Comparison of ENCODE assay signal across 9 mouse cellular contexts in the genomic region with DNA sequence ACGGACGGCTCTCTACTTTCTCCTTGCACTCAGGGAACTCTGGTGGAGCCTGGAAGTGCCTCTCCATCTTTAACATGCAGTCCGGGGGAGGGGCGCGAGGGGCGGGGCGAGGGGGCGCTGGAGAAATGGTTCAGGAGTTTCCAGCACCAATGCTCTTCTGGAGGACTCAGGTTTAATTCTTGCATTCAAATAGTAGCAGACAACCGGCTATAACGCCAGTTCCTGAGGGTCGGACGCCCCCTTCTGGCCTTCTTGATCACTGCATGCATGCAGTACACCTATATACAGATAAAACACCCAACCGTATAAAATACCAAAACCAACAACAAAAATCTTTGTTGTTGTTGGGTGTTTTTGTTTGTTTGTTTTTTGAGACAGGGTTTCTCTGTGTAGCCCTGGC. TPM values are rescaled to one million over a fixed set of nuclear protein-coding genes. Genes with fewer than 3 reads are reported as not detected.
A peak's percentile ranks its signal among the peaks of the same experiment; 100 is the strongest.
DNase-seq lines count a peak whose midpoint lies in the region; ATAC-seq and TF ChIP-seq lines count a peak whose summit lies in the region.
"Had no signal": no experiment of that assay in that cellular context is flagged by ENCODE, and none has a peak within 500 bp of the region (broad histone marks: within the 10 kb centered on the region; RNA-seq: fewer than 3 reads in every experiment).

No protein-coding gene starts in this region.

- H3K9ac ChIP-seq in intestine, embryonic 14.5 days (ENCODE audit: low read length): no peak overlapping the region
- H3K9ac ChIP-seq in intestine, embryonic 16.5 days (ENCODE audit: low read depth, low read length): no peak overlapping the region
- H3K9ac ChIP-seq in ES-Bruce4 (ENCODE audit: low read depth, poor library complexity, severe bottlenecking): no peak overlapping the region
- H3K9ac ChIP-seq: liver, embryonic 13.5 days had no signal

- 0 out of 2 replicates have a peak, but pooled peaks cover 2% of the 10 kb centered on the region for H3K4me1 ChIP-seq in intestine, embryonic 14.5 days (replicated peaks; ENCODE audit: control insufficient read depth, insufficient read depth, low read length)
- no peaks in the 10 kb centered on the region for H3K4me1 ChIP-seq in intestine, embryonic 16.5 days (ENCODE audit: control insufficient read depth, insufficient read depth, low read length)
- H3K4me1 ChIP-seq in ES-Bruce4 (ENCODE audit: control insufficient read depth, insufficient read depth, low read length): peaks cover 9% of the 10 kb centered on the region
- H3K4me1 ChIP-seq: liver, embryonic 13.5 days had no signal

- TF ChIP-seq CTCF in ES-Bruce4 (IDR thresholded peaks at IDR 0.05; ENCODE audit: low read depth, low read length): peak; percentile 80
- TF ChIP-seq CTCF in brain, embryonic 14.5 days (IDR thresholded peaks at IDR 0.05; ENCODE audit: borderline replicate concordance, extremely low read depth, insufficient read depth, insufficient read length): peak; percentile 44; the same call in 1 of the 2 replicates

- H3K27me3 ChIP-seq in intestine, embryonic 14.5 days (replicated peaks; ENCODE audit: control insufficient read depth, insufficient read depth, low read length): no peaks in the 10 kb centered on the region
- H3K27me3 ChIP-seq in intestine, embryonic 16.5 days (replicated peaks; ENCODE audit: control insufficient read depth, insufficient read depth, low read length): no peaks in the 10 kb centered on the region
- H3K27me3 ChIP-seq in ES-Bruce4 (ENCODE audit: control insufficient read depth, insufficient read depth, low read length, poor library complexity, severe bottlenecking): no peaks in the 10 kb centered on the region

- DNase-seq in intestine, embryonic 14.5 days (ENCODE audit: low spot score): peak; percentile 71
- no peak for DNase-seq in brain, embryonic 14.5 days (ENCODE audit: low read depth)
- DNase-seq in lung, postnatal 14 days: peak; percentile 65
- DNase-seq in ovary, postnatal 14 days (ENCODE audit: low spot score): no peak
- DNase-seq in gastrocnemius, adult 8-10 months (ENCODE audit: low spot score in 2 of 2): no peak
- DNase-seq in urinary bladder, adult 18-20 months (ENCODE audit: low spot score in 2 of 2): no peak
- DNase-seq: liver, embryonic 13.5 days had no signal

- no peaks in the 10 kb centered on the region for H3K36me3 ChIP-seq in intestine, embryonic 14.5 days (ENCODE audit: control insufficient read depth, insufficient read depth, low read length)
- H3K36me3 ChIP-seq in intestine, embryonic 16.5 days (ENCODE audit: control insufficient read depth, insufficient read depth, low read length): no peaks in the 10 kb centered on the region
- no peaks in the 10 kb centered on the region for H3K36me3 ChIP-seq in ES-Bruce4 (ENCODE audit: control insufficient read depth, insufficient read depth, low read length, poor library complexity, severe bottlenecking)
- H3K36me3 ChIP-seq: liver, embryonic 13.5 days had no signal

- WGBS in intestine, embryonic 14.5 days: 12% methylated on average over 13 of the region's 13 CpGs
- WGBS in intestine, embryonic 16.5 days: 16% methylated on average over 13 of the region's 13 CpGs

- ATAC-seq in intestine, embryonic 14.5 days (replicated peaks; ENCODE audit: low FRiP score, low TSS enrichment, low read depth): no peak
- no peak for ATAC-seq in intestine, embryonic 16.5 days

- TF ChIP-seq EP300 in ES-Bruce4 (IDR thresholded peaks at IDR 0.05; ENCODE audit: insufficient read depth, low read depth, low read length): no peak

- H3K9me3 ChIP-seq in intestine, embryonic 14.5 days (ENCODE audit: control insufficient read depth, low read length): no peaks in the 10 kb centered on the region
- no peaks in the 10 kb centered on the region for H3K9me3 ChIP-seq in intestine, embryonic 16.5 days (ENCODE audit: control insufficient read depth, low read length)
- H3K9me3 ChIP-seq in ES-Bruce4 (replicated peaks; ENCODE audit: control insufficient read depth, insufficient read depth, low read length, poor library complexity, severe bottlenecking): no peaks in the 10 kb centered on the region
- H3K9me3 ChIP-seq: liver, embryonic 13.5 days had no signal

- H3K27ac ChIP-seq in intestine, embryonic 14.5 days (ENCODE audit: low read depth): no peak overlapping the region
- H3K27ac ChIP-seq in intestine, embryonic 16.5 days (ENCODE audit: low read length): no peak overlapping the region
- peak overlapping the region; percentile 8; the same call in 1 of the 2 replicates for H3K27ac ChIP-seq in ES-Bruce4 (ENCODE audit: insufficient read depth, low read length)
- H3K27ac ChIP-seq: liver, embryonic 13.5 days had no signal

- H3K4me2 ChIP-seq in intestine, embryonic 14.5 days (ENCODE audit: low read length): no peak overlapping the region
- H3K4me2 ChIP-seq in intestine, embryonic 16.5 days (ENCODE audit: low read depth, low read length): no peak overlapping the region
- H3K4me2 ChIP-seq: liver, embryonic 13.5 days had no signal

- H3K4me3 ChIP-seq in intestine, embryonic 14.5 days (ENCODE audit: low read depth, low read length): no peak overlapping the region
- no peak overlapping the region for H3K4me3 ChIP-seq in intestine, embryonic 16.5 days (ENCODE audit: low read length)
- H3K4me3 ChIP-seq in ES-Bruce4 (ENCODE audit: low read depth, low read length): no peak overlapping the region
- H3K4me3 ChIP-seq: liver, embryonic 13.5 days had no signal

- TF ChIP-seq POLR2A in ES-Bruce4 (IDR thresholded peaks at IDR 0.05; ENCODE audit: insufficient read depth, low read length): no peak
- TF ChIP-seq POLR2A in brain, embryonic 14.5 days (IDR thresholded peaks at IDR 0.05; ENCODE audit: borderline replicate concordance, extremely low read depth, insufficient read depth, insufficient read length, poor library complexity, severe bottlenecking): no peak

RNA-seq across cellular contexts. Expression of gene Syngr1, which starts 25.7 kb away (rescaled TPM):
- polyA plus RNA-seq in intestine, embryonic 14.5 days (2014; fragmentation: Nextera tagmentation; extraction: Ambion mirVana): 20.7 and 24.3 TPM in 2 replicates
- polyA plus RNA-seq in intestine, embryonic 16.5 days (2015; fragmentation: Nextera tagmentation; extraction: Ambion mirVana): 15.2 and 16.0 TPM in 2 replicates
- polyA plus RNA-seq in ES-Bruce4 (2011; ENCODE audit: insufficient read depth, insufficient read length, low read depth, missing spikeins): 30.7 and 32.3 TPM in 2 replicates
- 64.7 and 75.5 TPM in 2 replicates for polyA plus RNA-seq in brain, embryonic 14.5 days (2012; rRNA removed)
- total RNA-seq in gastrocnemius, adult 8-10 months (2022): 10 to 100 TPM; 54.5 to 72.8 (median 61.1) TPM

RNA-seq across cellular contexts. Expression of gene Rpl3, which starts 26.3 kb away (rescaled TPM):
- polyA plus RNA-seq in intestine, embryonic 14.5 days (2014; fragmentation: Nextera tagmentation; extraction: Ambion mirVana): 1,482 and 1,532 TPM in 2 replicates
- 1,018 and 1,133 TPM in 2 replicates for polyA plus RNA-seq in intestine, embryonic 16.5 days (2015; fragmentation: Nextera tagmentation; extraction: Ambion mirVana)
- polyA plus RNA-seq in ES-Bruce4 (2011; ENCODE audit: insufficient read depth, insufficient read length, low read depth, missing spikeins): 2,815 and 3,044 TPM in 2 replicates
- polyA plus RNA-seq in brain, embryonic 14.5 days (2012; rRNA removed): 770 and 873 TPM in 2 replicates
- 10 to 100 TPM; 23.1 to 56.7 (median 39.7) TPM for total RNA-seq in gastrocnemius, adult 8-10 months (2022)

RNA-seq across cellular contexts. Expression of gene Pdgfb, which starts 50.6 kb away (rescaled TPM):
- polyA plus RNA-seq in intestine, embryonic 14.5 days (2014; fragmentation: Nextera tagmentation; extraction: Ambion mirVana): 6.6 and 8.1 TPM in 2 replicates
- polyA plus RNA-seq in intestine, embryonic 16.5 days (2015; fragmentation: Nextera tagmentation; extraction: Ambion mirVana): 7.0 and 8.3 TPM in 2 replicates
- polyA plus RNA-seq in ES-Bruce4 (2011; ENCODE audit: insufficient read depth, insufficient read length, low read depth, missing spikeins): 16.8 and 17.1 TPM in 2 replicates
- 12.3 and 16.8 TPM in 2 replicates for polyA plus RNA-seq in brain, embryonic 14.5 days (2012; rRNA removed)
- 10 to 100 TPM in 3 of 4 experiments, 1 to 10 TPM in 1; 8.3 to 16.9 (median 12.9) TPM for total RNA-seq in gastrocnemius, adult 8-10 months (2022)

Comparison
In these comparisons a context has a peak if more than half of its experiments do, and no peak if none do; other contexts are left out.
1. DNase-seq: peak in intestine, embryonic 14.5 days (single experiment) and lung, postnatal 14 days (single experiment); none in brain, embryonic 14.5 days (single experiment), ovary, postnatal 14 days (single experiment), gastrocnemius, adult 8-10 months (0 of 2) and urinary bladder, adult 18-20 months (0 of 2).